Mouse (Mus musculus) intestine, embryonic 14.5 days (tissue): ENCODE measurements around the gene Kcnb1. TPM values are rescaled to one million over a fixed set of nuclear protein-coding genes. Genes with fewer than 3 reads are reported as not detected.

Experiments used
- ATAC-seq: fragments of 200-750 bp; cut with Nextera tagmentation; replicated peaks from 2 replicates; pipeline ENCODE4 v1.8.0; 2017; ENCODE audit warnings: low read depth, moderate number of reproducible peaks, moderate TSS enrichment, moderate library complexity; ENCODE audit not compliant: low FRiP score, low TSS enrichment
- DNase-seq: peaks from one replicate; pipeline ENCODE4 v3.0.0-alpha.2; 2018; ENCODE audit warnings: low spot score
- H3K27ac ChIP-seq: fragments of 300-500 bp; sonication (generic); 2 replicates; pipeline ENCODE4 v1.5.1; 2014; ENCODE audit warnings: low read depth, mild to moderate bottlenecking, control low read depth
- H3K27me3 ChIP-seq: fragments of 300-500 bp; sonication (generic); replicated peaks from 2 replicates; pipeline ENCODE4 v1.6.1; 2014; ENCODE audit warnings: low read length, control low read depth; ENCODE audit not compliant: control insufficient read depth, insufficient read depth
- H3K36me3 ChIP-seq: fragments of 300-500 bp; sonication (generic); 2 replicates; pipeline ENCODE4 v1.6.1; 2014; ENCODE audit warnings: low read length, control low read depth; ENCODE audit not compliant: control insufficient read depth, insufficient read depth
- H3K4me1 ChIP-seq: fragments of 300-500 bp; sonication (generic); replicated peaks from 2 replicates; pipeline ENCODE4 v1.6.1; 2014; ENCODE audit warnings: low read length, control low read depth, mixed read lengths; ENCODE audit not compliant: control insufficient read depth, insufficient read depth
- H3K4me2 ChIP-seq: fragments of 300-500 bp; sonication (generic); 2 replicates; pipeline ENCODE4 v1.6.1; 2014; ENCODE audit warnings: low read length
- H3K4me3 ChIP-seq: fragments of 300-500 bp; sonication (generic); 2 replicates; pipeline ENCODE4 v1.5.1; 2014; ENCODE audit warnings: low read depth, low read length, control low read depth, mixed read lengths
- H3K9ac ChIP-seq: fragments of 300-500 bp; sonication (generic); 2 replicates; pipeline ENCODE4 v1.6.1; 2014; ENCODE audit warnings: mild to moderate bottlenecking, low read length
- H3K9me3 ChIP-seq: fragments of 300-500 bp; sonication (generic); 2 replicates; pipeline ENCODE4 v1.6.1; 2016; ENCODE audit warnings: low read length, control low read depth; ENCODE audit not compliant: control insufficient read depth
- WGBS: fragments of 180-500 bp; shearing (Covaris S2); extraction: QIAGEN DNeasy Blood & Tissue Kit; methylation state at CpG from one replicate; pipeline ENCODE4 v1.1.7; 2014; 5-methylcytosine and 5-hydroxymethylcytosine counted together
- polyA plus RNA-seq: library from polyadenylated mRNA; unstranded; fragments of >200 nt; fragmentation: Nextera tagmentation; extraction: Ambion mirVana; gene quantifications from 2 replicates; pipeline ENCODE4 v1.2.1, GENCODE M21; 2014

Kcnb1 gene
- polyA plus RNA-seq, 1 experiment from 2014 or later: 1.9 TPM

GRCm38 (mm10) chr2:167081135-167081534, 108.8 kb downstream of the Kcnb1 start:
- WGBS: 66% methylated on average over 6 of the region's 6 CpGs
- Histone ChIP-seq H3K9me3 (no peaks in the 10 kb centered on the region), H3K4me2 (no peak overlapping the region), H3K27ac (no peak overlapping the region), H3K9ac (no peak overlapping the region), H3K36me3 (no peaks in the 10 kb centered on the region), H3K4me3 (no peak overlapping the region), H3K4me1 (peaks cover 4% of the 10 kb centered on the region), H3K27me3 (no peaks in the 10 kb centered on the region)
- DNase-seq (no peak), ATAC-seq (no peak)

DNA sequence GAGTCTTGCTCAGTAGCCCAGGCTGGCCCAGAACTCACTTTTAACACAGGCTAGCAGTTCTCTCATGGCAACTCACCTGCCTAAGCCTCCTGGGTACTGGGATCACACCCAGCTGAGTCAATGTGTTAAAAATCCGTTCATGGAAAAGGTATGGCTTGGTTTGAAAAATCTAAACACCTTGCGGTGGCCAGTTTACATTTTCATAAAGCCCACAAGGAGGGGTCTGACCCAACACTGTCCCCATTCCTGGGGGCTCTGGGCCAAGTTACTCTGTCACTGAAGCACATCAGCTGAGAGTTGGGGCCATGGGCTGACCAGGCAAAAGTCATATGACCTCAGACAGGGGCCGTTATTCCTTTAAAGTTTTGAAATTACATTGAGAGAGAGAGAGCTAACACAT, 109.6 kb downstream of the Kcnb1 start:
- Histone ChIP-seq H3K27me3 (no peaks in the 10 kb centered on the region), H3K9me3 (no peaks in the 10 kb centered on the region)
- 64% methylated on average over 3 of the region's 3 CpGs for WGBS

GRCm38 (mm10) chr2:167079535-167080257, 110.3 kb downstream of the Kcnb1 start:
- 44% methylated on average over 18 of the region's 18 CpGs for WGBS
- Histone ChIP-seq H3K4me2 (no peak overlapping the region), H3K9me3 (no peaks in the 10 kb centered on the region), H3K9ac (no peak overlapping the region), H3K27me3 (no peaks in the 10 kb centered on the region), H3K36me3 (no peaks in the 10 kb centered on the region), H3K4me3 (no peak overlapping the region), H3K27ac (no peak overlapping the region), H3K4me1 (peaks cover 4% of the 10 kb centered on the region)
- no peak for ATAC-seq
- no peak for DNase-seq

More for the DNA sequence above, 109.6 kb downstream of the Kcnb1 start:
- no peak for ATAC-seq
- DNase-seq: no peak
- Histone ChIP-seq H3K4me2 (no peak overlapping the region), H3K27ac (no peak overlapping the region), H3K36me3 (no peaks in the 10 kb centered on the region), H3K4me1 (peaks cover 4% of the 10 kb centered on the region), H3K4me3 (no peak overlapping the region), H3K9ac (no peak overlapping the region)

DNA sequence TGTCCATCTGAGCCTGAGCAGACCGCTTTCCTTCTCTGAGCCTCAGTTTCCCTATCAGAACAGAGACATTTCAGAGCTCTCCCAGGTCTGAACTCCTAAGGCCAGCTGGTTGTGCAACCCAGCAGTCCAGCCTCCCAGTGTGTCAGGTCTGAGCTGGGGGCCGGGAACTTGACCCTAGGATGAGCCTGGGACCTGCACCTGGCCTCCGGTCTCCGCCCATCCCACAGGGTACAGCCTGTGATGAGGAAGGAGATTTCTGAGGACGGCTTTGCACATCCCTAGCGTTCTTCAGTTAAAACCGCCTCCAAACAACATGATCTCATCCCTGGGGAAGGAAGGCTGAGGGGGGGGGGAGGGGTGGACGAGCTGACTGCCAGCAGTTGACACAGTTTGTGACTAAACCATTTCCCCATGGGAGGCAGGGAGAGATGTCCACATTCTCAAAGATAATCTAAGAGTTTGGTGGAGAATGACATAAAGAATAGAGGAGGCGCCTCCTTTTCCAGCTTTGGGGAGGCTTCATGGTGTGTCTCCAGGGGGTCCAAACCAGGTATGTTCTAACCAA, 110.9 kb downstream of the Kcnb1 start:
- DNase-seq: no peak

GRCm38 (mm10) chr2:167078486-167078885, 111.5 kb downstream of the Kcnb1 start:
- DNase-seq (no peak), ATAC-seq (0 out of 2 replicates have a peak, but pooled peaks have one; percentile 34)
- Histone ChIP-seq H3K4me3 (no peak overlapping the region), H3K27ac (no peak overlapping the region), H3K9ac (no peak overlapping the region), H3K4me1 (peaks cover 4% of the 10 kb centered on the region), H3K9me3 (no peaks in the 10 kb centered on the region), H3K36me3 (no peaks in the 10 kb centered on the region), H3K4me2 (0 out of 2 replicates have a peak overlapping the region, but pooled peaks have one; percentile 6), H3K27me3 (no peaks in the 10 kb centered on the region)
- WGBS: 42% methylated on average over 7 of the region's 7 CpGs

More for the DNA sequence above, 110.9 kb downstream of the Kcnb1 start:
- H3K27ac ChIP-seq: no peak overlapping the region
- H3K36me3 ChIP-seq: no peaks in the 10 kb centered on the region
- 41% methylated on average over 9 of the region's 9 CpGs for WGBS
- H3K4me1 ChIP-seq: peaks cover 4% of the 10 kb centered on the region
- H3K27me3 ChIP-seq: no peaks in the 10 kb centered on the region
- no peaks in the 10 kb centered on the region for H3K9me3 ChIP-seq
- no peak overlapping the region for H3K9ac ChIP-seq
- H3K4me2 ChIP-seq: no peak overlapping the region
- H3K4me3 ChIP-seq: no peak overlapping the region
- ATAC-seq: no peak

DNA sequence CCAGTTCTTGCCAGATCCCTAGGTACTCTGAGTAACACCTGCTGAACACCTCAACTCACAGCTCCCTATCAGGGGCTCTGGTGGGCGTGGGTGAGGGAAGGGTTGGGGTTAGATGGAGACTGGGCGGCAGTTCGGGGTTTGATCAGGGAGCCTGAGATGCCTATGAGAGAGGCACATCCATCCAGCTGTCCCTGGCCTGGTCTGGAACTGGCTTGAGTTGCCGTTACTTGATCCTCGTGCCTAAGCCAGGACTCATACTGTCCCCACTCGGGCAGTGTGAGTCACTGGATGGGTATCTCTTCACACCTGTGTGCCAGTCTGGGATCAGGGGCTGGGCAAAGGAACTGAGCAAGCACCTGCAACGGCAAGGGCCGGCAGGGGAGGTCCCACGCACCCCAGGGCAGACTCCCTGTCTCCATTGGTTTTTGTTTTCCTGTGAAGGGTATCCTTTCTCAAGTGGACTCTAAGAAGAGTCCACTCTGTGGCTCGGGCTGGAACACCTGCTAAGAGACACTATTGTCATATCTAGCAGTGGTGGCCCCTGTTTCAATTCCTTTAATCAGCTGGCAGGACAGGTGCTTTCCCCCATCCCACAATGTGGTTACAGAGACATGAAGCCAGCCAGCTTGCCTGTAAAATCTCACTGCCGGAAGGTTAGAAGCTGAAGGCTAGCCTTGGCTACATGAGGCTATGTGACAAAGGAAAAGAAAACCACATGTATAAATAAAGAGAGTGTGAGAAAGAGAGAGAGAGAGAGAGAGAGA, 112.6 kb downstream of the Kcnb1 start:
- Histone ChIP-seq H3K36me3 (no peaks in the 10 kb centered on the region), H3K9ac (no peak overlapping the region), H3K4me3 (no peak overlapping the region), H3K27me3 (no peaks in the 10 kb centered on the region), H3K9me3 (no peaks in the 10 kb centered on the region), H3K27ac (no peak overlapping the region), H3K4me1 (peaks cover 4% of the 10 kb centered on the region), H3K4me2 (no peak overlapping the region)
- 83% methylated on average over 11 of the region's 11 CpGs for WGBS
- no peak for DNase-seq
- ATAC-seq: no peak

GRCm38 (mm10) chr2:167076759-167077158, 113.2 kb downstream of the Kcnb1 start:
- H3K4me2 ChIP-seq: no peak overlapping the region
- no peaks in the 10 kb centered on the region for H3K9me3 ChIP-seq
- H3K9ac ChIP-seq: no peak overlapping the region
- H3K27ac ChIP-seq: no peak overlapping the region
- 78% methylated on average over 2 of the region's 2 CpGs for WGBS
- no peaks in the 10 kb centered on the region for H3K27me3 ChIP-seq
- peaks cover 2% of the 10 kb centered on the region for H3K4me1 ChIP-seq
- H3K36me3 ChIP-seq: no peaks in the 10 kb centered on the region
- ATAC-seq: no peak
- no peak overlapping the region for H3K4me3 ChIP-seq
- DNase-seq: no peak

DNA sequence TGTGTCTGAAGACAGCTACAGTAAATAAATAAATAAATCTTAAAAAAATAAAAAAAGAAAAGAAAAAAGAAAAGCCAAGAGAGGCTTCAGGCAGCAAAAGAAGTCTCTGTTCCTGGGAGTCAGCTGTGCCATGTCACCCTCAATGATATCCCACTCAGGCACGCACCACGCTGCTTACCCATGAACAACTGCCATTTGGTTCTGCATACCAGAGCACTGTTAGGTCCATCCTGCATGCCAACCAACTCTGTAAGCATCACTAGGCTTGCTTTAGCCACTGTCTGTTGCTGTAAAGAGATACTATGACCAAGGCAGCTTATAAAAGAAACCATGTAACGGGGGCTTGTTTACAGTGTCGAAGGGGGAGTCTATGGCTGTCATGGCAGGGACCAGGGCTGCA, 113.6 kb downstream of the Kcnb1 start:
- H3K27ac ChIP-seq: no peak overlapping the region
- H3K4me2 ChIP-seq: no peak overlapping the region
- no peaks in the 10 kb centered on the region for H3K27me3 ChIP-seq
- no peak for DNase-seq
- no peak for ATAC-seq
- no peak overlapping the region for H3K9ac ChIP-seq
- WGBS: 89% methylated on average over 4 of the region's 4 CpGs
- no peaks in the 10 kb centered on the region for H3K36me3 ChIP-seq
- H3K4me1 ChIP-seq: peaks cover under 1% of the 10 kb centered on the region; the same call in 1 of the 2 replicates
- H3K9me3 ChIP-seq: no peaks in the 10 kb centered on the region
- no peak overlapping the region for H3K4me3 ChIP-seq
